Mouse (Mus musculus) layer of hippocampus, adult 9-11 months (tissue): ENCODE data around the gene Olfr164.

Source experiments
- DNase-seq: peaks from one replicate; pipeline ENCODE4 v3.0.0; 2022

Olfr164 gene

GRCm38 (mm10) chr16:19313964-19314363 is at the start of gene Olfr164:
Olfr164 (minus strand) TSS chr16:19314064.
- DNase-seq: no peak

GRCm38 (mm10) chr16:19349111-19349510 is 35.2 kb upstream of the Olfr164 start:
- no peak for DNase-seq

GRCm38 (mm10) chr16:19263235-19263634 is 50.6 kb downstream of the Olfr164 start:
- no peak for DNase-seq

- no peak for DNase-seq
Observed at GRCm38 (mm10) chr16:19260780-19261179, 53.1 kb downstream of the Olfr164 start.

- no peak for DNase-seq
Observed at GRCm38 (mm10) chr16:19245835-19246234, 68.0 kb downstream of the Olfr164 start.

GRCm38 (mm10) chr16:19241539-19242025 is 72.3 kb downstream of the Olfr164 start:
- no peak for DNase-seq

- DNase-seq: no peak
Observed at GRCm38 (mm10) chr16:19240792-19241538, 72.9 kb downstream of the Olfr164 start.

GRCm38 (mm10) chr16:19236719-19237118 is 77.1 kb downstream of the Olfr164 start:
- no peak for DNase-seq
